Mouse (Mus musculus) liver, adult 2 months (tissue): ENCODE measurements around the gene Kif26b.

Experiments used
- CTCF ChIP-seq: fragments of 200-500 bp; IDR thresholded peaks from 2 replicates; pipeline ENCODE4 v1.5.1; 2011; ENCODE audit warnings: low read depth, low read length, control low read depth
- POLR2A ChIP-seq: fragments of 200-500 bp; IDR thresholded peaks from 2 replicates; pipeline ENCODE4 v1.6.1; 2011; ENCODE audit warnings: low read length, control low read depth; ENCODE audit not compliant: insufficient read depth; ENCODE audit errors: extremely low read depth

DNA sequence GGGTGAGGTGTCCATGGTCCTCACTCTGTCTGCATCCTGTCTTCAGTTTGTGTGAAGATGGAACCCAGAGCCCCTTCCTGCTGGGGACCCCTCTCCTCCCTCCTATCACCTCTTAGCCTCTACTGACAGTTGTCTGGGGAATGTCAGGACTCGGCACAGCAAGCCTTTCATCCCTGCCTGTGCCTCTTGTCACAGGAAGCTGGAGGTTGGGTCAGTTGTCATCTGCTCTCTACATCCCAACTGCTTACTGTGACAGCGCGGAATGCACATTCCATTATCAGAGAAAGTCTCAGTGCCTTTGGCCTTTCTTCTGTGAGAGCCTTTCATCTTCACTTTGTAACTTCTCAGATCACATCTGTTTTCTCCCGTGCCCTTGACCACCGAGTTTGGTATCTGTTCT lies 132.6 kb downstream of the Kif26b start:
- TF ChIP-seq CTCF = no peak
- no peak for TF ChIP-seq POLR2A
